Mouse (Mus musculus) midbrain, embryonic 16.5 days (tissue): Measurements from ENCODE around the gene Slc16a5. TPM values are rescaled to one million over a fixed set of nuclear protein-coding genes. Genes with fewer than 3 reads are reported as not detected.
"Not testable (repeated sequence)": the region's sequence is repeated elsewhere in the genome, so short reads cannot be mapped to it uniquely, and the experiment has no call there.

Experiments used
- ATAC-seq: fragments of 200-750 bp; cut with Nextera tagmentation; 2 replicates; pipeline ENCODE4 v1.8.0; 2017; ENCODE audit warnings: moderate TSS enrichment
- H3K27ac ChIP-seq: fragments of 300-500 bp; sonication (generic); 2 replicates; pipeline ENCODE4 v1.5.1; 2014; ENCODE audit warnings: mild to moderate bottlenecking, low read length, mixed read lengths
- H3K27me3 ChIP-seq: fragments of 300-500 bp; sonication (generic); 2 replicates; pipeline ENCODE4 v1.6.1; 2014; ENCODE audit warnings: low read depth, low read length, mixed read lengths; ENCODE audit not compliant: control insufficient read depth, insufficient read depth
- H3K36me3 ChIP-seq: fragments of 300-500 bp; sonication (generic); 2 replicates; pipeline ENCODE4 v1.6.1; 2014; ENCODE audit warnings: mild to moderate bottlenecking, low read length, moderate library complexity, mixed read lengths; ENCODE audit not compliant: control insufficient read depth, insufficient read depth
- H3K4me1 ChIP-seq: fragments of 300-500 bp; sonication (generic); 2 replicates; pipeline ENCODE4 v1.6.1; 2014; ENCODE audit warnings: mild to moderate bottlenecking, low read length, mixed read lengths; ENCODE audit not compliant: control insufficient read depth, insufficient read depth
- H3K4me2 ChIP-seq: fragments of 300-500 bp; sonication (generic); 2 replicates; pipeline ENCODE4 v1.6.1; 2014; ENCODE audit warnings: mild to moderate bottlenecking, low read length, mixed read lengths
- H3K4me3 ChIP-seq: fragments of 300-500 bp; sonication (generic); 2 replicates; pipeline ENCODE4 v1.5.1; 2014; ENCODE audit warnings: low read depth, mild to moderate bottlenecking, low read length, moderate library complexity, mixed read lengths
- H3K9ac ChIP-seq: fragments of 300-500 bp; sonication (generic); 2 replicates; pipeline ENCODE4 v1.6.1; 2014; ENCODE audit warnings: low read depth, low read length, mixed read lengths
- H3K9me3 ChIP-seq: fragments of 300-500 bp; sonication (generic); replicated peaks from 2 replicates; pipeline ENCODE4 v1.6.1; 2014; ENCODE audit warnings: mild to moderate bottlenecking, low read length, mixed read lengths; ENCODE audit not compliant: control insufficient read depth, poor library complexity, severe bottlenecking
- WGBS: fragments of 180-500 bp; shearing (Covaris S2); extraction: QIAGEN DNeasy Blood & Tissue Kit; methylation state at CpG from one replicate; pipeline ENCODE4 v1.1.7; 2014; 5-methylcytosine and 5-hydroxymethylcytosine counted together
- polyA plus RNA-seq: library from polyadenylated mRNA; unstranded; fragments of >200 nt; fragmentation: Nextera tagmentation; extraction: Ambion mirVana; gene quantifications from 2 replicates; pipeline ENCODE4 v1.2.1, GENCODE M21; 2015

The Slc16a5 gene
- polyA plus RNA-seq, 1 experiment from 2014 or later, result 0.19 TPM

GRCm38 (mm10) chr11:115483278-115483677 is 21.0 kb downstream of the Slc16a5 start:
- Histone ChIP-seq H3K4me3 (no peak overlapping the region), H3K4me1 (0 out of 2 replicates have a peak, but pooled peaks cover 3% of the 10 kb centered on the region), H3K27me3 (no peaks in the 10 kb centered on the region), H3K9ac (no peak overlapping the region), H3K4me2 (no peak overlapping the region), H3K9me3 (no peaks in the 10 kb centered on the region), H3K36me3 (no peaks in the 10 kb centered on the region), H3K27ac (no peak overlapping the region)
- WGBS, result 69% methylated on average over 11 of the region's 11 CpGs
- no peak for ATAC-seq

- H3K36me3 ChIP-seq, result no peaks in the 10 kb centered on the region; the same call in 1 of the 2 replicates
- 0 out of 2 replicates have a peak, but pooled peaks cover 3% of the 10 kb centered on the region for H3K4me1 ChIP-seq
- no peak overlapping the region for H3K27ac ChIP-seq
- no peak for ATAC-seq
- no peaks in the 10 kb centered on the region for H3K27me3 ChIP-seq
- H3K9ac ChIP-seq, result no peak overlapping the region
- WGBS, result 17% methylated on average over 6 of the region's 6 CpGs
- no peak overlapping the region for H3K4me2 ChIP-seq
- no peaks in the 10 kb centered on the region for H3K9me3 ChIP-seq
- H3K4me3 ChIP-seq, result no peak overlapping the region
These were observed 21.5 kb downstream of the Slc16a5 start for GRCm38 (mm10) chr11:115483726-115484125.

- Histone ChIP-seq H3K4me3 (no peak overlapping the region), H3K27me3 (no peaks in the 10 kb centered on the region), H3K36me3 (no peaks in the 10 kb centered on the region; the same call in 1 of the 2 replicates), H3K27ac (peak overlapping the region; percentile 33; the same call in 1 of the 2 replicates), H3K4me2 (no peak overlapping the region), H3K4me1 (0 out of 2 replicates have a peak, but pooled peaks cover 3% of the 10 kb centered on the region), H3K9ac (0 out of 2 replicates have a peak overlapping the region, but pooled peaks have one; percentile 25), H3K9me3 (no peaks in the 10 kb centered on the region)
- WGBS, result 29% methylated on average over 12 of the region's 12 CpGs
- ATAC-seq, result no peak
These were observed 22.9 kb downstream of the Slc16a5 start for GRCm38 (mm10) chr11:115485155-115485554.

- Histone ChIP-seq H3K27me3 (no peaks in the 10 kb centered on the region), H3K27ac (no peak overlapping the region), H3K4me3 (no peak overlapping the region), H3K9me3 (no peaks in the 10 kb centered on the region), H3K36me3 (no peaks in the 10 kb centered on the region; the same call in 1 of the 2 replicates), H3K9ac (no peak overlapping the region), H3K4me2 (no peak overlapping the region), H3K4me1 (peaks cover 17% of the 10 kb centered on the region)
- ATAC-seq, result no peak
- WGBS, result 92% methylated on average over 18 of the region's 19 CpGs
These were observed 26.4 kb downstream of the Slc16a5 start for GRCm38 (mm10) chr11:115488551-115489104.

- no peaks in the 10 kb centered on the region for H3K9me3 ChIP-seq
- H3K4me2 ChIP-seq, result peak overlapping the region; percentile 62
- H3K27me3 ChIP-seq, result no peaks in the 10 kb centered on the region
- WGBS, result 20% methylated on average over 25 of the region's 25 CpGs
- no peaks in the 10 kb centered on the region; the same call in 1 of the 2 replicates for H3K36me3 ChIP-seq
- peak; percentile 73 for ATAC-seq
- peaks cover 14% of the 10 kb centered on the region for H3K4me1 ChIP-seq
- peak overlapping the region; percentile 2; the same call in 1 of the 2 replicates for H3K27ac ChIP-seq
- peak overlapping the region; percentile 57 for H3K4me3 ChIP-seq
- peak overlapping the region; percentile 75 for H3K9ac ChIP-seq
These were observed 28.4 kb downstream of the Slc16a5 start for GRCm38 (mm10) chr11:115490441-115491355.

GRCm38 (mm10) chr11:115491356-115492083 is 29.2 kb downstream of the Slc16a5 start, which contains the start of gene Nt5c:
TSS of gene Nt5c (minus strand) at chr11:115491862.
- ATAC-seq, result peak; percentile 93
- H3K9me3 ChIP-seq, result no peaks in the 10 kb centered on the region
- peak within 1 kb of the TSS; percentile 76 for H3K27ac ChIP-seq
- no peaks in the 10 kb centered on the region for H3K27me3 ChIP-seq
- peak within 1 kb of the TSS; percentile 62 for H3K4me2 ChIP-seq
- H3K36me3 ChIP-seq, result no peaks in the 10 kb centered on the region; the same call in 1 of the 2 replicates
- peak within 1 kb of the TSS; percentile 57 for H3K4me3 ChIP-seq
- WGBS, result under 1% methylated on average over 43 of the region's 43 CpGs
- H3K9ac ChIP-seq, result peak within 1 kb of the TSS; percentile 75
- peaks cover 14% of the 10 kb centered on the region for H3K4me1 ChIP-seq

GRCm38 (mm10) chr11:115492387-115492786 is 30.1 kb downstream of the Slc16a5 start:
- ATAC-seq, result no peak
- no peak overlapping the region for H3K27ac ChIP-seq
- H3K9ac ChIP-seq, result peak overlapping the region; percentile 75; the same call in 1 of the 2 replicates
- no peaks in the 10 kb centered on the region for H3K27me3 ChIP-seq
- H3K4me1 ChIP-seq, result peaks cover 14% of the 10 kb centered on the region
- peaks cover 4% of the 10 kb centered on the region; the same call in 1 of the 2 replicates for H3K36me3 ChIP-seq
- no peaks in the 10 kb centered on the region for H3K9me3 ChIP-seq
- WGBS, result 33% methylated on average over 6 of the region's 6 CpGs
- H3K4me2 ChIP-seq, result peak overlapping the region; percentile 62
- peak overlapping the region; percentile 57 for H3K4me3 ChIP-seq

GRCm38 (mm10) chr11:115496559-115496958 is 34.3 kb downstream of the Slc16a5 start:
- peaks cover 32% of the 10 kb centered on the region for H3K36me3 ChIP-seq
- not testable (repeated sequence) for H3K4me1 ChIP-seq, ATAC-seq, H3K27me3 ChIP-seq, H3K9ac ChIP-seq, H3K4me2 ChIP-seq, H3K4me3 ChIP-seq, H3K27ac ChIP-seq, H3K9me3 ChIP-seq
- 90% methylated on average over 9 of the region's 9 CpGs for WGBS
